Mouse (Mus musculus): Measurements from ENCODE around the gene Itgb8.

GRCm38 (mm10) chr12:119185441-119185840 lies 53.2 kb downstream of the Itgb8 start:
- TF ChIP-seq CTCF (IDR thresholded peaks at IDR 0.05; ENCODE audit: control insufficient read depth, insufficient read depth, low read length): no peak
- no peak for TF ChIP-seq POLR2A (IDR thresholded peaks at IDR 0.05; ENCODE audit: borderline replicate concordance, control insufficient read depth, low read depth, low read length)

Measured in bone marrow, adult 2 months (tissue).